In genomic region chr12:113163561-113164006, GRCm38 (mm10) we compare ENCODE assay signal across 10 mouse cellular contexts. TPM values are rescaled to one million over a fixed set of nuclear protein-coding genes. Genes with fewer than 3 reads are reported as not detected.
DNase-seq lines count a peak whose midpoint lies in the region; ATAC-seq lines count a peak whose summit lies in the region.
"Had no signal": no experiment of that assay in that cellular context is flagged by ENCODE, and none has a peak within 500 bp of the region (broad histone marks: within the 10 kb centered on the region; RNA-seq: fewer than 3 reads in every experiment).

No protein-coding gene starts in this region.

- no peak for ATAC-seq in megakaryocyte, adult 5-6 weeks (ENCODE audit: poor library complexity, severe bottlenecking)

- peak; percentile 82 for DNase-seq in heart, adult 11 months
- no peak for DNase-seq in heart, postnatal 36 days
- DNase-seq in thymus, postnatal 4 days = peak; percentile 23
- DNase-seq in thymus, postnatal 25 days = no peak
- peak; percentile 79 for DNase-seq in layer of hippocampus, adult 9-11 months
- DNase-seq in ovary, postnatal 36 days (ENCODE audit: low spot score) = no peak
- no peak for DNase-seq in gastrocnemius, postnatal 36 days

- intact Hi-C loops in heart, postnatal 36 days (cut with DNase I) = no loop called here
- intact Hi-C loops in gastrocnemius, postnatal 36 days (cut with DNase I) = no loop called here

RNA-seq across cellular contexts. Expression of gene Tedc1, which starts 7.4 kb away (rescaled TPM):
- under 1 TPM; 0.19 to 0.49 TPM for total RNA-seq in heart, postnatal 36 days (2021)
- under 1 TPM; 0.56 to 0.67 TPM for total RNA-seq in gastrocnemius, postnatal 36 days (2021)
- 3.6 and 3.7 TPM in 2 replicates for total RNA-seq in megakaryocyte, adult 5-6 weeks (2015)
- total RNA-seq in megakaryocyte, adult 5-6 weeks (2017) = 12.3 and 13.0 TPM in 2 replicates

RNA-seq across cellular contexts. Expression of gene Crip1, which starts 17.5 kb away (rescaled TPM):
- total RNA-seq in heart, postnatal 36 days (2021) = 100 to 1,000 TPM; 190 to 198 TPM
- 10 to 100 TPM; 73.5 to 88.6 TPM for total RNA-seq in gastrocnemius, postnatal 36 days (2021)
- total RNA-seq in megakaryocyte, adult 5-6 weeks (2015) = 2,464 and 2,556 TPM in 2 replicates
- 1,998 and 2,176 TPM in 2 replicates for total RNA-seq in megakaryocyte, adult 5-6 weeks (2017)

RNA-seq across cellular contexts. Expression of gene Tmem121, which starts 22.1 kb away (rescaled TPM):
- not detected for total RNA-seq in heart, postnatal 36 days (2021)
- under 1 TPM; 0.15 TPM for total RNA-seq in gastrocnemius, postnatal 36 days (2021)
- 0.69 TPM in 1 of 2 replicates, not detected in the other for total RNA-seq in megakaryocyte, adult 5-6 weeks (2015)
- not detected in 2 replicates for total RNA-seq in megakaryocyte, adult 5-6 weeks (2017)
- total RNA-seq: CH12.LX; neutrophil, adult 5-6 weeks had no signal

RNA-seq across cellular contexts. Expression of gene Crip2, which starts 23.5 kb away (rescaled TPM):
- total RNA-seq in heart, postnatal 36 days (2021) = 1,000 to 10,000 TPM; 1,482 to 1,552 TPM
- total RNA-seq in gastrocnemius, postnatal 36 days (2021) = 10 to 100 TPM; 30.9 to 39.3 TPM
- total RNA-seq in megakaryocyte, adult 5-6 weeks (2015) = 0.38 and 2.0 TPM in 2 replicates
- total RNA-seq in megakaryocyte, adult 5-6 weeks (2017) = 2.1 TPM in 1 of 2 replicates, not detected in the other

Comparison
In these comparisons a context has a peak if more than half of its experiments do, and no peak if none do; other contexts are left out.
1. DNase-seq: peak in heart, adult 11 months (single experiment), thymus, postnatal 4 days (single experiment) and layer of hippocampus, adult 9-11 months (single experiment); none in heart, postnatal 36 days (0 of 2), thymus, postnatal 25 days (single experiment), ovary, postnatal 36 days (single experiment) and gastrocnemius, postnatal 36 days (0 of 2).
2. RNA of gene Crip1, which starts 17.5 kb away (total RNA-seq): 1,998 to 2,556 TPM in megakaryocyte, adult 5-6 weeks; 190 to 198 TPM in heart, postnatal 36 days and 73.5 to 88.6 TPM in gastrocnemius, postnatal 36 days; every median in the first group is over 10 times any median in the second.